Mouse (Mus musculus) hindbrain, embryonic 10.5 days (tissue): ENCODE results near the gene Gm10337. TPM values are rescaled to one million over a fixed set of nuclear protein-coding genes. Genes with fewer than 3 reads are reported as not detected.

Experiments
- DNase-seq: peaks from one replicate; pipeline ENCODE4 v3.0.0-alpha.2; 2017; ENCODE audit warnings: low spot score
- H3K27ac ChIP-seq: fragments of 300-500 bp; sonication (generic); 2 replicates; pipeline ENCODE4 v1.5.1; 2016; ENCODE audit warnings: mild to moderate bottlenecking, moderate library complexity
- H3K27me3 ChIP-seq: fragments of 300-500 bp; sonication (generic); 2 replicates; pipeline ENCODE4 v1.6.1; 2016; ENCODE audit warnings: mild to moderate bottlenecking; ENCODE audit not compliant: poor library complexity, insufficient read depth, severe bottlenecking
- H3K36me3 ChIP-seq: fragments of 300-500 bp; sonication (generic); 2 replicates; pipeline ENCODE4 v1.6.1; 2016; ENCODE audit warnings: mild to moderate bottlenecking, moderate library complexity
- H3K4me1 ChIP-seq: fragments of 300-500 bp; sonication (generic); replicated peaks from 2 replicates; pipeline ENCODE4 v1.6.1; 2016; ENCODE audit warnings: mild to moderate bottlenecking
- H3K4me3 ChIP-seq: fragments of 300-500 bp; sonication (generic); 2 replicates; pipeline ENCODE4 v1.5.1; 2016; ENCODE audit warnings: mild to moderate bottlenecking, moderate library complexity
- H3K9me3 ChIP-seq: fragments of 300-500 bp; sonication (generic); 2 replicates; pipeline ENCODE4 v1.6.1; 2016; ENCODE audit warnings: mild to moderate bottlenecking, moderate library complexity
- WGBS: fragments of 180-500 bp; shearing (Covaris S2); methylation state at CpG from one replicate; pipeline ENCODE4 v1.1.7; 2016; 5-methylcytosine and 5-hydroxymethylcytosine counted together
- polyA plus RNA-seq: library from polyadenylated mRNA; unstranded; fragments of >200 nt; fragmentation: Nextera tagmentation; extraction: Ambion mirVana; gene quantifications from 2 replicates; pipeline ENCODE4 v1.2.1, GENCODE M21; 2016

Gm10337 gene
- polyA plus RNA-seq, 1 experiment from 2014 or later: 11.3 TPM

DNA sequence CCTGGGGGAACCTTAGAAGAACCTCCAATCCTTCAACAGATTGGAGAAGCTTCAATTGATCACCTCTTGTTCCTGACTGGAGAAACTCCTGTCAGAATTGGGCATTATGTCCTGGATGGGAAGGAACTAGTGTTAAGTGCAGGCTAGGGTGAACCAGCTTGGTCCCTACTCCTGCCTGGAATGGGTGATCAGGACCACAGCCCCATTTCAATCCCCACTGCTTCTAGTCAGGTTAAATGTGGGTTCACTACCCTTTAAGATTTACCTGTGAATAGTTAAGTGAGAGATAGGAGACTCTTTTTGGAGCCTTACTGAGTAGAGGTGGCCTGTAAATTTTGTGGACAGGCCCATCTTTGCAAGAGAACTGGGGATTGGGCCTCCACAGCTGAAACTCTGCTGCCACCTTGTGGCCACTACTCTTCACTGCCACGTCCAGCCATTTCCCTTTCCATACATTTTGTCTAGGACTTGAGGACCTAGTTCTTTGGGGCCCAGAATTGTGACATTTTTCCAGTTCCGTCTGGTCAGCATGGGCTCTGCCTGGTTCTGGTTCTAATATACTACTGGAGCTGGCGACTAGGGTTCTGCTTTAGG lies 21.5 kb downstream of the Gm10337 start, which contains the start of gene Npff:
Gene Npff (minus strand): TSS at position 51 of the 594 bp plus-strand sequence.
- Histone ChIP-seq H3K36me3 (peaks cover 77% of the 10 kb centered on the region), H3K9me3 (no peaks in the 10 kb centered on the region), H3K27me3 (no peaks in the 10 kb centered on the region), H3K4me3 (no peak within 1 kb of the TSS), H3K27ac (no peak within 1 kb of the TSS), H3K4me1 (peaks cover 9% of the 10 kb centered on the region)
- WGBS: 6% methylated on average over 3 of the region's 3 CpGs
- peak; percentile 79 for DNase-seq

DNA sequence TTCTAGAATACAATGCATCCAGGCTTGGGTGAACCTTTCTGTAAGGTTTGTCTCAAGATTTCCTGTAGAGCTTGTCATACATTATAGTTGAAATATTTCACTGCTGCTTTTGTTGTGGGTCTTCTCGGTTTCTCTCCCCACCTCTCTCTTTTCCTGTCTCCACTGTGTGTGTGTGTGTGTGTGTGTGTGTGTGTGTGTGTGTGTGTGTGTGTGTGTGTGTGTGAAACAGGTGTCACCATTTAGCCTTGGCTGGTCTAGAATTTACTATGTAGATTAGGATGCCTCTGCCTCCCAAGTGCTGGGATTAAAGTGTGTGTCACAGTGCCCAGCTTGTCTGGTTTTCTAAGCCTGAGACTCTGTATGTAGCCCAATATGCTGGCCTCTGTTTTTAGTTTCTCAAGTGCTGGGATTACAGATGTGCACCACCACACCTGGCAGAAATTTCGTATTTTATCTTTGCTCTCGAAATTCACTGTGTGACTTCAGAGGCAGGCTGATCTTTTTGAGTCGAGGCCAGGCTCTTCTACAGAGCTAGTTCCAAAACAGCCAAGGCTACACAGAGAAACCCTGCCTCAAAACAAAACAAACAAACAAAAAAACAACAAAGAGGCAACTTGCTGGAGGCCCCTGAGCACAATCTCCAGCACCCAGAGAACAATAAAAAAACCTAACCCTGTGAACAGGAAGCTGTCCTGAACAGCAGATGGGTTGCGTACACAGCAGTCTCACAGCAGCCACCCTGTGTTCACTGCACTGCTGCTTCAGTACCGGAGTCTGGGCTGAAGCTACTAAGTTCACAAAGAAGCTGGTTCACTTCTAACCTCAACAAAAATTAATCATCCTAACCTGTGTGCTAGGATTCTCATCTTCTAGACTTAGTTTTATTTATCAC lies 22.8 kb downstream of the Gm10337 start:
- Histone ChIP-seq H3K27ac (no peak overlapping the region), H3K36me3 (peaks cover 78% of the 10 kb centered on the region), H3K4me3 (no peak overlapping the region), H3K27me3 (no peaks in the 10 kb centered on the region), H3K9me3 (no peaks in the 10 kb centered on the region), H3K4me1 (no peaks in the 10 kb centered on the region)
- 88% methylated on average over 6 of the region's 6 CpGs for WGBS
- no peak for DNase-seq

DNA sequence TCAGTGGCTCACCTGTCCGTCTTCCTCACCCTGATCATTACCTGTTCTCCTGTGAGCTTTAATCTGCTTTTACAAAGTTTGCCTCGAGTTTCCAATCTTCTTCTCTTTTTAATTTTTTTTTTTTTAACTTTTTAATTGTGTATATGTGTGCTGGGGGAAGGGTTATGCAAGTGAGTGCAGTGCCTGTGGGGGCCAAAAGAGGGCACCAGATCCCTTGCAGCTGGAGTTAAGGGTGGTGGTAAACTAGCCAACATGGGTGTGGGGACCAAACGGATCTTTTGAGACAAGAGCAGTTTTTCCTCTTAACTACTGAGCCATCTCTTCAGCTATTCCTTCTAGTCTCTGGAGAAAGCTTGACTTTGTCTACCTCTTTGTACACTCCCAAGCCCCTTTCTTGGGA lies 24.4 kb downstream of the Gm10337 start:
- Histone ChIP-seq H3K36me3 (peaks cover 76% of the 10 kb centered on the region), H3K27ac (no peak overlapping the region), H3K27me3 (no peaks in the 10 kb centered on the region), H3K4me3 (no peak overlapping the region), H3K9me3 (no peaks in the 10 kb centered on the region), H3K4me1 (no peaks in the 10 kb centered on the region)
- DNase-seq: no peak
- WGBS: 74% methylated on average over 3 of the region's 3 CpGs

DNA sequence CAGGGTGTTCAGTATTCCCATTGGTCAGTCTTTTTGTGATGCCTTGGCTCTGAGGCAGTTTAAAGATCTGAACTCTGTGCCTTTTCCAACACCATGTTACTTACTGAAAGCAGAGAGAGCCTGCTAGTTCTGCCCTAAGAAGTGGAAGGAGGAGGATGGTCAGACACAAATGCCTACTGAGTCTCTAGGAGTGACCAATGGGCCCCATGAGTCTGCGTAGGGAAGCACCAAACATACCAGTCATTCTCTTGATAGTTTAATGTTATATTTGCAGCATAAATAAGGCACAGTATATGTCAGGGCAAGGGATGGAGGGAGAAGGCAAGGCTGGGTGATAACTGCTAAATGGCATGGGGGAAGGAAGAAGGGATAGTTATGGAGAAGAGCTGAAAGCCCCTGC lies 24.9 kb downstream of the Gm10337 start:
- no peak overlapping the region for H3K27ac ChIP-seq
- peaks cover 79% of the 10 kb centered on the region for H3K36me3 ChIP-seq
- no peaks in the 10 kb centered on the region for H3K9me3 ChIP-seq
- no peak for DNase-seq
- no peaks in the 10 kb centered on the region for H3K27me3 ChIP-seq
- no peak overlapping the region for H3K4me3 ChIP-seq
- H3K4me1 ChIP-seq: no peaks in the 10 kb centered on the region
- WGBS: 96% methylated on average over 1 of the region's 1 CpGs

DNA sequence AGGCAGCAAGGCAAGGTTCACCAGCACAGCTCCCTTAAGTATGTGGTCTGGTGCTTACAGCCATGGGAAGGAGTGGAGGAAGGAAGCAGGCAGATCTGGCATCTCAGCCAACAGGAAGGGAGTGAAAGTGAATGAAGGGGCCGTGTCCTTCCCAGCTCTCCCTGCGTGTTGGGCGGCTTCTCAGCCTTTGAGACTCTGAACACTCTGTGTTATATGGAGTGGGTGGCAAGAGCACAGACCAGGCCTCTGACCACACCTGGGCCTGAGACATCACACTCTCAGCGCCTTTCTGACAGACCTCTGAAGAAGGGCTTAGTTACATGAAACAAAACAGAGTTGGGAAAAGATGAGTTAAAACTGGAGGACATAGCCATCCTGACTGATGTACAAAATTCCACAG lies 27.0 kb downstream of the Gm10337 start:
- 83% methylated on average over 4 of the region's 4 CpGs for whole genome bisulfite sequencing
- Histone ChIP-seq H3K9me3 (no peaks in the 10 kb centered on the region), H3K4me3 (no peak overlapping the region), H3K27me3 (no peaks in the 10 kb centered on the region), H3K27ac (no peak overlapping the region), H3K4me1 (no peaks in the 10 kb centered on the region), H3K36me3 (peaks cover 76% of the 10 kb centered on the region)
- DNase-seq: no peak

DNA sequence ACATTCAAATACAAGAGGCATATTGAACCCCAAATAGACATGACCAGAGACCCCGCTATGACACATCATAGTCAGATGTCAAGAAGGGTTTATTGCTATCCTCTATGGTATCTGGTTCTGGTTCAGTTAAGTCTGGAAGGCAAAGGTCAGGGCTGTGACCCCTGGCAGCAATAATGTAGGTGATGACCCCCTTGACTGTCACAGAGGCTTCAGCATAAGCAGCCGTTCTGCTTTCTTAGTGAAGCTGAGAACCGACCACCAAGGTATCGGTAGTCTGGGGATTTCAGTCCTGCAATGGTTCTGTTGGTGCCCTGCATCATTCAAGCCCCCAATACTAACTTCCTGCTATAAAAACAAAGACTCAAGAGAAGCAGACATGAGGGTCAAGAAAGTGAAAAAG lies 28.1 kb downstream of the Gm10337 start:
- Histone ChIP-seq H3K27ac (no peak overlapping the region), H3K27me3 (no peaks in the 10 kb centered on the region), H3K4me1 (no peaks in the 10 kb centered on the region), H3K36me3 (peaks cover 83% of the 10 kb centered on the region), H3K4me3 (no peak overlapping the region), H3K9me3 (no peaks in the 10 kb centered on the region)
- no peak for DNase-seq
- WGBS: 85% methylated on average over 4 of the region's 4 CpGs

DNA sequence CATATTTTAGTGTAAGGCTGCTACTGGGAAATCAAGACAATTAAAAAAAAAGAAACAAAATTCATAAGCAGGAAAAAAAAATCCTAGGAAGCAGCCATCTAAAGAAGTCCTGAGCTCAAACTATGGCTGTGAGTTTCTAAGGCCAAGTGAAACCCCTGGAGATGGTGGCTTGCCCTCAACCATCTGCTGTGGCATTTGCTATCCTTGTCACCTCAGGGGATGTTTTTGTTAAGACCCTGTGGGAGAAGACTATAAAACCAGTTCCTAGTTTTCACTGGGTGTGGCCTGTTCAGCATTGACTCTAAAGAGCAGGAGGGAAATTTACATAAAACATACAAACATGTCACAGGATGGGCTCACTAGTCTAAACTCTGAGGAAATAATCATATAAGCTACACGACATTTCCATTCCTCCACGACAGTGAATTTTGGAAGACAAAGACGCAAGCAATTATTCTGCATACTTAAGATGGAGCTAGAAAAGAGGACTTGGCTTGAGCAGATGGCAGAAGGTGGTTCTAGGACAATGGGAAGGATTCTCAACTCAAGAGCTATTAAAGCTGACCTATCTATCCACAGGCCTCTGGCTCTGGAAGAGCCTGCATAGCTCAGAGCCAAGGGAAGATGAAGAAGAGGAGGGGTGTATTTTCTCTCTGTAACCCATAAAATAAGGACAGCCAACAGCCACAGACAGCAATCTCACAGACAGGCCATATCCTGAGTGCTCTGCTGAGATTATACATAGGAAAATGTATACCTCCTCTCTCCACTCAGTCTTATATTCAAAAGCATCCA lies 28.8 kb downstream of the Gm10337 start:
- 92% methylated on average over 3 of the region's 3 CpGs for WGBS
- H3K36me3 ChIP-seq: peaks cover 90% of the 10 kb centered on the region

DNA sequence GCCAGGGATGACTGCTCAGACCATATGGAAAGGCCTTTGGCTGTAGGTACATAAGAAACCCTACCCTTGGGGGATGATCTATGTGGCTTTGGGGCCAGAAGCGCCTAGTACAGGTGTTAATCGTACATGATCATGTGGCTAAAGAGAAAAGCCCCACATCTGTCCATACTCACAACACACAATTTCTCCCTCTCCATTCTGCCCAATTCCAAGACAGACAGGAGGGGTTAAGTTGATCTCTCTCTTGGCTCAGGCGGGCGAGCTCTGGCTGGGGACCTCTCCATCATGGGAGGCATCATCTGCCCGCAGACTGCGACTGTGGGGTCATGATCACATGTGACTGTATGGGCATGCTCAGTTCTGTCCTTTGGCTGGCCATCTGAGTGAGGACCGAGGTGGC lies 30.4 kb downstream of the Gm10337 start:
- no peaks in the 10 kb centered on the region for H3K4me1 ChIP-seq
- H3K36me3 ChIP-seq: peaks cover 83% of the 10 kb centered on the region
- WGBS: 95% methylated on average over 7 of the region's 7 CpGs

More for the DNA sequence above, 28.8 kb downstream of the Gm10337 start:
- Histone ChIP-seq H3K27ac (no peak overlapping the region), H3K9me3 (no peaks in the 10 kb centered on the region), H3K4me1 (no peaks in the 10 kb centered on the region), H3K27me3 (no peaks in the 10 kb centered on the region), H3K4me3 (no peak overlapping the region)
- DNase-seq: no peak

DNA sequence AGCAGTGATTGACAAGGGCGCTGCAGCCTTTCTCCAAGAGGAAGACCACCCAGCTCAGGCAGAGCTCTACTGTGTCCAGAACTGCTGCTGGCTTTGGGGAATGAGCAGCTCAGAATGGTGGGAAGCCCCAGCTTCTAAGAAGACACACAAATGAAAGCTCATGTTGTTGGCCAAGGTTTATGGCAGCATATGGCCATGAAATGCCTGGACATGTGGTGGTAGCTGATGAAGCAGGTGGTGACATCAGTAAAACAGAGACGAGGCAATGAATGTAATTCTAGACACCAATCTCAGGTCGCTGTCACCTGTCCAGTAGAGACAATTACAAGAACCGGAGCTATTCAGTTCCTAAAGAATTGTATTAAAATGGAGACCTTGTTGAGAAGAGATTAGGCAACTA lies 41.3 kb downstream of the Gm10337 start:
- H3K9me3 ChIP-seq: no peaks in the 10 kb centered on the region
- no peaks in the 10 kb centered on the region for H3K4me1 ChIP-seq
- DNase-seq: no peak
- H3K4me3 ChIP-seq: no peak overlapping the region
- H3K27ac ChIP-seq: no peak overlapping the region
- H3K27me3 ChIP-seq: no peaks in the 10 kb centered on the region
- 92% methylated on average over 4 of the region's 4 CpGs for WGBS
- H3K36me3 ChIP-seq: peaks cover 85% of the 10 kb centered on the region

More for the DNA sequence above, 30.4 kb downstream of the Gm10337 start:
- no peak for DNase-seq
- H3K27me3 ChIP-seq: no peaks in the 10 kb centered on the region
- no peak overlapping the region for H3K27ac ChIP-seq
- H3K9me3 ChIP-seq: no peaks in the 10 kb centered on the region
- no peak overlapping the region for H3K4me3 ChIP-seq

DNA sequence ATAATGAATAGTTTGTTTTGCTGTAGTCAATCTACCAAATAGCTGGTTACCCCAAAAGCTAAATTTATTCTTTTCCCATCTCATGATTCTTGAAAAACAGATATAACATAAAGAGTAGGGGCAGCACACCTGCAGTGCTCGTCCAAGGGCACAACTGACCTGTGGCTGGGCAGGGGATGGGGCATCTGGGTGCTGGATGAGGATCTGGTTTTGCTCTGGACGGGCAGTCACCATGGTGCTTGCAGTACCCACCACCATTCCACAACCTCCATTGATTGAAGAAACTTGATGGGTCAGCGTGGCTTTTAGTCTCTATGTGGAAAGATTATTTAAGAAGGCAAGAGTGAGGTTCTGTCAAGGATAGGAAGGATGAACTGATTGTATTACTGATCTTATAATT lies 42.7 kb downstream of the Gm10337 start:
- H3K36me3 ChIP-seq: peaks cover 77% of the 10 kb centered on the region

DNA sequence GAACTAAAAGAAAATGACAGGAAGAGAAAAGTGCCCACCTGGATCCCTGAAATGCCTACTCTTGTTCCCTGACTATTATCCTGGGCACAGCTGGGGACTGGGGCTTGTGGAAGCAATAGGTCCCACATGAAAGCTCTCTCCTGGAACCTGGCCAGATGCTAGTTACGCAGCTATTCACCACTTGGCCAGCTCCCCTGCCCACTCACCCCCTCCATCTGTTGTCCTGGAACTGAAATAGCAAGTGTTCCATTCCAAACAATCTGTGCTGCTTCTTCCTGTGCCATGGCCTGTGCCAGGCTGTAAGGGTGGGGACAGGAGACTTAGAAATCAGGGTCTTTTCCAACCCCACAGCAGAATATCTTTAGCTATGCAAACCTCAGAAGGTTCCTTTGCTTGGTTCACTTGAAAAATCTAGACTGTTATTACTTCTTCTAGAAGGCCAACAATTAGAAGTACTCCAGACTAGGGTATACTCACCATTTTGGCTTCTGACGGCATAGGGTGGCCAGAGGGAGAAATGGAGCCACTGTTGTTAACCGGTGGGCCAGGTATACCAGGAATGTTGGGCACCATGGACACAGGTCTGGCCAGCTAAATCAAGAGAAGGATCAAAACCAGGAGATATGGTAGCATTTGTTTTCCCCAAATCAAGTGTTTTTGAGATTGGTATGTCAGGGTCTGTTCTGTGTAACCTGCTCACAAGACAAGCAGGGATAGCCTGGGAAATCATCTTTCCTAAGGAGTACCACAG lies 43.3 kb downstream of the Gm10337 start:
- no peaks in the 10 kb centered on the region for H3K9me3 ChIP-seq
- WGBS: 92% methylated on average over 3 of the region's 3 CpGs
- H3K27me3 ChIP-seq: no peaks in the 10 kb centered on the region
- H3K4me3 ChIP-seq: no peak overlapping the region
- DNase-seq: no peak
- no peak overlapping the region for H3K27ac ChIP-seq
- H3K36me3 ChIP-seq: peaks cover 78% of the 10 kb centered on the region
- H3K4me1 ChIP-seq: no peaks in the 10 kb centered on the region

More for the DNA sequence above, 42.7 kb downstream of the Gm10337 start:
- no peaks in the 10 kb centered on the region for H3K27me3 ChIP-seq
- H3K9me3 ChIP-seq: no peaks in the 10 kb centered on the region
- H3K4me1 ChIP-seq: no peaks in the 10 kb centered on the region
- DNase-seq: no peak
- H3K4me3 ChIP-seq: no peak overlapping the region
- 90% methylated on average over 3 of the region's 3 CpGs for WGBS
- no peak overlapping the region for H3K27ac ChIP-seq

DNA sequence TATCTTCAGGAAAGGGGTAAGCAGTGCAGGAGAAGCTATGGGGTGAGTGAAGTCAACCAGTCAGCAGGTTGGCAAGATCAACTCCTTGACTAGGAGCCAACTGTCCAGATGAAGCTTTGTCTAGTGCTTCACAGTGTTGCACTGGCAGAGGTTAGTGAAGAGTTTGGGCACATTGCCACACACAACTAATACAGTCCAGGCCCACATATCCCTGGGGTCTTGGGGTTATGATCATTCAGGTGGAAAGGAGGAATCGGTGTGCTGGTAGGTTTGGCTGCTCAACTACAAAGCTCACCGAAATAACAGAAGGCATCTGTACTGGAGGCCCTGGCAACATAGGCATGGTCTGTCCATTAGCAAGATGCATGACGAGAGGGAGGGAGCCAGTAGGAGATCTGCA lies 44.0 kb downstream of the Gm10337 start:
- 96% methylated on average over 3 of the region's 3 CpGs for WGBS
- H3K36me3 ChIP-seq: peaks cover 78% of the 10 kb centered on the region
- no peak overlapping the region for H3K27ac ChIP-seq
- no peaks in the 10 kb centered on the region for H3K27me3 ChIP-seq
- no peak for DNase-seq
- H3K4me3 ChIP-seq: no peak overlapping the region
- H3K4me1 ChIP-seq: no peaks in the 10 kb centered on the region
- H3K9me3 ChIP-seq: no peaks in the 10 kb centered on the region
